Mouse (Mus musculus): ENCODE data around the gene Swap70.

- TF ChIP-seq CTCF (IDR thresholded peaks at IDR 0.05; ENCODE audit: low read depth, low read length): no peak
- no peak for TF ChIP-seq POLR2A (IDR thresholded peaks at IDR 0.05; ENCODE audit: extremely low read depth, insufficient read depth, low read length)
Observed at GRCm38 (mm10) chr7:110279183-110279582, 57.7 kb downstream of the Swap70 start.

Data from liver, adult 2 months (tissue).